Mouse (Mus musculus): Measurements from ENCODE around the gene Gm20696. TPM values are rescaled to one million over a fixed set of nuclear protein-coding genes. Genes with fewer than 3 reads are reported as not detected.
A peak's percentile ranks its signal among the peaks of the same experiment; 100 is the strongest.

The Gm20696 gene
- polyA plus RNA-seq, 1 experiment from 2014 or later: 3.2 TPM

DNA sequence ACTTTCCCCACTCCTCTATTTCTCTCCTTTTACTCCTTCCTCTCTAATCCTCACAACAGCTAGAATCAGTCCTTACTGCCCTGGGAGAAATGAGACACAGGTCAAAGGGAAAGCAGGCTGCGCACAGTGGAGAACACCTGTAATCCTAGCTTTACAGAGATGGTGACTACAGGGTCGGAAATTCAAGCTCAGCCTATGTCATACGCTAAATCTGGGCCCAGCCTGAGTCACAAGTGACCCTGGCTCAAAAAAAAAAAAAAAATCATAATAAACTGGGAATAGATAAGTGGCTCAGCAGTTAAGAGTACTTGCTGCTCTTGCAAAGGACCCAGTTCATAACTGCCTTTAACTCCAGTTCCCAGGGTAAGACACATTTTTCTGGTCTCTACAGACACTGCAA, 175.5 kb downstream of the Gm20696 start:
- no peak overlapping the region for H3K9ac ChIP-seq
- WGBS: 80% methylated on average over 3 of the region's 3 CpGs
- no peaks in the 10 kb centered on the region for H3K9me3 ChIP-seq
- no peak for ATAC-seq (ENCODE audit: insufficient number of reproducible peaks, insufficient read depth, low FRiP score, low TSS enrichment, low read depth)
- H3K4me2 ChIP-seq: no peak overlapping the region
- no peaks in the 10 kb centered on the region for H3K27me3 ChIP-seq
- H3K27ac ChIP-seq: no peak overlapping the region
- H3K36me3 ChIP-seq: no peaks in the 10 kb centered on the region
- H3K4me1 ChIP-seq: peaks cover 12% of the 10 kb centered on the region
- H3K4me3 ChIP-seq: no peak overlapping the region

- Histone ChIP-seq H3K4me1 (peaks cover 18% of the 10 kb centered on the region), H3K36me3 (no peaks in the 10 kb centered on the region), H3K27ac (no peak overlapping the region), H3K9ac (no peak overlapping the region), H3K27me3 (no peaks in the 10 kb centered on the region), H3K4me3 (no peak overlapping the region), H3K4me2 (no peak overlapping the region), H3K9me3 (no peaks in the 10 kb centered on the region)
- 66% methylated on average over 8 of the region's 8 CpGs for WGBS
- ATAC-seq (ENCODE audit: insufficient number of reproducible peaks, insufficient read depth, low FRiP score, low TSS enrichment, low read depth): no peak
These were observed 176.5 kb downstream of the Gm20696 start for GRCm38 (mm10) chr6:99489900-99490648.

DNA sequence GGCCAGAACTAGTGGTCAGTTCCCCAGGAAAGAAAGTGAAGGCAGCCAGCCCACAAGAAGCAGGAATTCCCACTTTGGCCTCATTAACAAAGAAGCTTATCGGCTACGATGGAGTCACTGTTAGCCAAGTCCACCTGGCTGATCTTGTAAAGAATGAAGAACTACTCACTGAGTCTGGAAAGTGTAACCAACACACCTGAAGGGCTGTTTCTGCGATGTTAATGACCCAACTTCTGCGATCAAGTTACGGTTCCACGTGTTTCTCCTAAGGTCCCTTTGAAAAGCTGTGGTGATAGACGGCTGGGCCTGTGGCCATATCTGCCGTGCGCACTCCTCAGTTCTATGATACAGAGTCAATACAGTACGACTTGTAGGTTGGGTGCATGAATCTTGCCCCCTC, 177.2 kb downstream of the Gm20696 start:
- H3K27ac ChIP-seq: no peak overlapping the region

GRCm38 (mm10) chr6:99485884-99486640, 180.5 kb downstream of the Gm20696 start:
- Histone ChIP-seq H3K9me3 (no peaks in the 10 kb centered on the region), H3K4me2 (peak overlapping the region; percentile 55), H3K4me3 (no peak overlapping the region), H3K27ac (peak overlapping the region; percentile 35; the same call in 1 of the 2 replicates), H3K36me3 (no peaks in the 10 kb centered on the region), H3K4me1 (peaks cover 43% of the 10 kb centered on the region), H3K9ac (no peak overlapping the region), H3K27me3 (no peaks in the 10 kb centered on the region)
- no peak for ATAC-seq (ENCODE audit: insufficient number of reproducible peaks, insufficient read depth, low FRiP score, low TSS enrichment, low read depth)
- WGBS: 71% methylated on average over 12 of the region's 12 CpGs

More for the DNA sequence above, 177.2 kb downstream of the Gm20696 start:
- no peak overlapping the region for H3K9ac ChIP-seq
- peaks cover 24% of the 10 kb centered on the region for H3K4me1 ChIP-seq
- ATAC-seq (ENCODE audit: insufficient number of reproducible peaks, insufficient read depth, low FRiP score, low TSS enrichment, low read depth): no peak
- H3K36me3 ChIP-seq: no peaks in the 10 kb centered on the region
- no peaks in the 10 kb centered on the region for H3K27me3 ChIP-seq
- no peak overlapping the region for H3K4me2 ChIP-seq
- H3K9me3 ChIP-seq: no peaks in the 10 kb centered on the region
- WGBS: 67% methylated on average over 10 of the region's 10 CpGs
- H3K4me3 ChIP-seq: no peak overlapping the region

- ATAC-seq (ENCODE audit: insufficient number of reproducible peaks, insufficient read depth, low FRiP score, low TSS enrichment, low read depth): peak; percentile 70
- H3K4me3 ChIP-seq: peak overlapping the region; percentile 14
- 20% methylated on average over 20 of the region's 20 CpGs for WGBS
- H3K4me2 ChIP-seq: peak overlapping the region; percentile 55
- H3K27ac ChIP-seq: peak overlapping the region; percentile 83
- H3K36me3 ChIP-seq: no peaks in the 10 kb centered on the region
- peak overlapping the region; percentile 23; the same call in 1 of the 2 replicates for H3K9ac ChIP-seq
- H3K4me1 ChIP-seq: peaks cover 43% of the 10 kb centered on the region
- no peaks in the 10 kb centered on the region for H3K27me3 ChIP-seq
- no peaks in the 10 kb centered on the region; the same call in 1 of the 2 replicates for H3K9me3 ChIP-seq
These were observed 181.2 kb downstream of the Gm20696 start for GRCm38 (mm10) chr6:99485217-99485883.

- Histone ChIP-seq H3K36me3 (no peaks in the 10 kb centered on the region), H3K27me3 (no peaks in the 10 kb centered on the region), H3K4me3 (peak overlapping the region; percentile 14), H3K9ac (peak overlapping the region; percentile 23; the same call in 1 of the 2 replicates), H3K27ac (peak overlapping the region; percentile 83), H3K9me3 (no peaks in the 10 kb centered on the region; the same call in 1 of the 2 replicates), H3K4me1 (peaks cover 41% of the 10 kb centered on the region), H3K4me2 (peak overlapping the region; percentile 55)
- no peak for ATAC-seq (ENCODE audit: insufficient number of reproducible peaks, insufficient read depth, low FRiP score, low TSS enrichment, low read depth)
- 17% methylated on average over 8 of the region's 8 CpGs for WGBS
These were observed 181.7 kb downstream of the Gm20696 start for GRCm38 (mm10) chr6:99484884-99485216.

GRCm38 (mm10) chr6:99484197-99484725, 182.3 kb downstream of the Gm20696 start:
- no peak for ATAC-seq (ENCODE audit: insufficient number of reproducible peaks, insufficient read depth, low FRiP score, low TSS enrichment, low read depth)
- 64% methylated on average over 7 of the region's 7 CpGs for WGBS
- Histone ChIP-seq H3K27ac (0 out of 2 replicates have a peak overlapping the region, but pooled peaks have one; percentile 18), H3K4me1 (peaks cover 41% of the 10 kb centered on the region), H3K4me2 (peak overlapping the region; percentile 55; the same call in 1 of the 2 replicates), H3K36me3 (no peaks in the 10 kb centered on the region), H3K27me3 (no peaks in the 10 kb centered on the region), H3K9ac (no peak overlapping the region), H3K9me3 (no peaks in the 10 kb centered on the region; the same call in 1 of the 2 replicates), H3K4me3 (no peak overlapping the region)

- 26% methylated on average over 10 of the region's 10 CpGs for WGBS
- Histone ChIP-seq H3K9me3 (no peaks in the 10 kb centered on the region; the same call in 1 of the 2 replicates), H3K36me3 (no peaks in the 10 kb centered on the region), H3K27me3 (no peaks in the 10 kb centered on the region), H3K9ac (no peak overlapping the region), H3K4me1 (peaks cover 41% of the 10 kb centered on the region), H3K27ac (0 out of 2 replicates have a peak overlapping the region, but pooled peaks have one; percentile 1), H3K4me2 (no peak overlapping the region), H3K4me3 (no peak overlapping the region)
- no peak for ATAC-seq (ENCODE audit: insufficient number of reproducible peaks, insufficient read depth, low FRiP score, low TSS enrichment, low read depth)
These were observed 183.0 kb downstream of the Gm20696 start for GRCm38 (mm10) chr6:99483556-99483955.

GRCm38 (mm10) chr6:99481568-99481967, 185.0 kb downstream of the Gm20696 start:
- 38% methylated on average over 7 of the region's 7 CpGs for WGBS
- H3K4me3 ChIP-seq: no peak overlapping the region
- H3K4me1 ChIP-seq: peaks cover 41% of the 10 kb centered on the region
- no peaks in the 10 kb centered on the region for H3K27me3 ChIP-seq
- ATAC-seq (ENCODE audit: insufficient number of reproducible peaks, insufficient read depth, low FRiP score, low TSS enrichment, low read depth): no peak
- no peaks in the 10 kb centered on the region for H3K36me3 ChIP-seq
- H3K4me2 ChIP-seq: no peak overlapping the region
- H3K9me3 ChIP-seq: no peaks in the 10 kb centered on the region; the same call in 1 of the 2 replicates
- no peak overlapping the region for H3K27ac ChIP-seq
- no peak overlapping the region for H3K9ac ChIP-seq

GRCm38 (mm10) chr6:99478873-99479650, 187.5 kb downstream of the Gm20696 start:
- H3K9ac ChIP-seq: no peak overlapping the region
- no peak overlapping the region for H3K27ac ChIP-seq
- no peak overlapping the region for H3K4me2 ChIP-seq
- peaks cover 31% of the 10 kb centered on the region for H3K4me1 ChIP-seq
- ATAC-seq (ENCODE audit: insufficient number of reproducible peaks, insufficient read depth, low FRiP score, low TSS enrichment, low read depth): no peak
- no peaks in the 10 kb centered on the region for H3K27me3 ChIP-seq
- H3K4me3 ChIP-seq: no peak overlapping the region
- no peaks in the 10 kb centered on the region; the same call in 1 of the 2 replicates for H3K9me3 ChIP-seq
- WGBS: 84% methylated on average over 13 of the region's 13 CpGs
- H3K36me3 ChIP-seq: no peaks in the 10 kb centered on the region

Data from embryonic facial prominence, embryonic 13.5 days (tissue).